Mouse (Mus musculus): Measurements from ENCODE around the gene Rarg. TPM values are rescaled to one million over a fixed set of nuclear protein-coding genes. Genes with fewer than 3 reads are reported as not detected.

Gene Rarg
- polyA plus RNA-seq, 1 experiment from 2014 or later = 5.7 TPM

DNA sequence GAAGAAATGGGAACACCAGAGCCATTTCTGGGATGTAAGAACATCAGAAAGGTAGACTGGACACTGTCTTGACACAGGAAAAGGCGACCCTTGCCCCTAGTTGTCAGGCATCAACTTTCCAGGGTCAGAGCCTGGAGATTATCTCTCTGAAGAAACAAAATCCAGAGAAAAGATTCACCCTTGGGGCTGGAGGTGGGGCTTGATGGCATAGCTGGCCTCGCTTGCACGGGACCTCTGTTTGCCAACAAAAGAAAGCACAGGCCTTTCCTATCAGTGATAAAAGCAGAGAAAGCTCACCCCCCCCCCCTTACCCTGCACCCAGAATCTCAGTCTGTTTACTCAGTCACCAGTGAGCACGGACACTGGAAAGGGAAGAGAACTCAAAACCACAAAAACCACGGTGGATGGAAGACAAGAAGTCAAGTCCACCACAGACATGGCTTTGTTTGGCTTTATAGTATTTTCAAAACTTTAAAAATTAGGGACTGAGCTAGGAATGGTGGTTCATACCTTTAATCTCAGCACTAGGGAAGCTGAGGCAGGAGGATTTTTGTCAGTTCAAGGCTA is 64.4 kb downstream of the Rarg start:
- Histone ChIP-seq H3K4me1 (replicated peaks) (no peaks in the 10 kb centered on the region), H3K4me2 (no peak overlapping the region), H3K36me3 (no peaks in the 10 kb centered on the region), H3K27ac (no peak overlapping the region), H3K4me3 (no peak overlapping the region), H3K9me3 (no peaks in the 10 kb centered on the region), H3K27me3 (no peaks in the 10 kb centered on the region), H3K9ac (no peak overlapping the region)
- WGBS = 67% methylated on average over 5 of the region's 5 CpGs
- no peak for ATAC-seq (ENCODE audit: low FRiP score)

DNA sequence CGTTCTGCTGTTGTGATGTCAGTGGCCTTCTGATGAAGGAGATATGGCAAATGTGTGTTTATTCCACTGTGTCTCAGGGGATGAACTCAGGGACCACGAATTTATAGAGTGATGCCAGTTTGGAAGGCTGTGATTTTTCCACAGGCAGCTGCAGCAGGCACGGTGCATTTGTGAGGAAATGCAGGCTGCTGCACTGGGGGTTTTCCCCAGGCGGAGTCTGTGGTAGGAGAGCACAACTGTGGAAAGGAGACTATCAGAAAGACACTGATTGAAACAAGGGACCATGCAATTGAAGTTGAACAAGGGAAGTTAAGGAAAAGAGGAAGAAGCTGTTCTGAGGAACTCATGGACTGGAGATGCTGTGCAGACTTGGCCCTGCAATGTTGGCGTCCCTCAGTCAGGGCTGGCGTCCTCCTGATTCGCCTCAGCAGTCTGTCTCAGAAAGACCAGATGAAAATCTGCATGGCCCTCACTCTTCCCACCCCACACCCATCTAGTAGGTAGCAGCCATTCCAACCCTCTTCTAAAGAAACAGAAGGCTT is 65.0 kb downstream of the Rarg start:
- Histone ChIP-seq H3K27me3 (no peaks in the 10 kb centered on the region), H3K4me3 (no peak overlapping the region), H3K36me3 (0 out of 2 replicates have a peak, but pooled peaks cover 4% of the 10 kb centered on the region), H3K27ac (no peak overlapping the region), H3K4me1 (replicated peaks) (no peaks in the 10 kb centered on the region), H3K4me2 (no peak overlapping the region), H3K9me3 (no peaks in the 10 kb centered on the region), H3K9ac (peak overlapping the region; percentile 40)
- WGBS = 80% methylated on average over 7 of the region's 7 CpGs
- no peak for ATAC-seq (ENCODE audit: low FRiP score)

DNA sequence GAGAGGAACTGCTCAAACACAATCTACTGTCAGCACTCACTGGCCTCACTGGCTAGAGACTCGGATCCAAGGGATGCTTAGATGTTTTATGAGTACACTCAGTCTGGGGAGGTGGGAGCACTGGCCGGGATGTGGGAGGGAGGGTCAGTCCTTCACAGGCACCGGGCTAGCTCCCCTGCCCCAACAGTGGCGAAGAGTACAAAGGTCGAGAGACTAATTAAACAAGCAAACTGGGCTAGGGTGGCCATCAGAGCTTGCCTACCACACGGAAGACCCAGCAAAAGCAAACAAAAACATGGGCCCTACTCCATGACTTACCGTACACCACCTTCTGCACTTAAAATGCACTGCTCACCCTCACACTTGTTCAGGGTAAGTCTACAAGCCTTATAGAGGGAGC is 65.6 kb downstream of the Rarg start:
- no peak overlapping the region for H3K4me3 ChIP-seq
- H3K27me3 ChIP-seq = no peaks in the 10 kb centered on the region
- no peak overlapping the region for H3K27ac ChIP-seq
- H3K4me1 ChIP-seq (replicated peaks) = no peaks in the 10 kb centered on the region
- no peaks in the 10 kb centered on the region for H3K9me3 ChIP-seq
- no peak overlapping the region for H3K9ac ChIP-seq
- 79% methylated on average over 7 of the region's 7 CpGs for WGBS
- no peak overlapping the region for H3K4me2 ChIP-seq
- H3K36me3 ChIP-seq = 0 out of 2 replicates have a peak, but pooled peaks cover 7% of the 10 kb centered on the region
- ATAC-seq (ENCODE audit: low FRiP score) = no peak

DNA sequence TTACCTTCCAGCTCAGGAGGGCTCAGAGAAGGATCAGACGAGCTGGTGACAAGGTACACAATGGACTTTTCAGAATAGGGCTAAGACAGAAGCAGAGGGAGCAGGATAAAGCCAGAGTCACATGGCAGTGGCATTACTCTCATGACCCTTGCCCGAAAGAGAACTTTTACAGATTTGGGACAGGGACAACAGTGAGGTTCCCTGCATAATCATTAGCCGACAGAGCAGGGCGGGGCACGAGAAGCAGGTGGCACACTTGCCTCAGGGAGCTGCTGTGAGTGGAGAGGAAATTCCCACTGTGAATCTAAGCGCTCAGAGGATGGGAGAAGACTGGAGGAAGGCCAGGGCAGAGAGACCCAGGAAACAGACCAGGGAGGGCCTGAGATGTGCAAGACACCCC is 68.4 kb downstream of the Rarg start:
- Histone ChIP-seq H3K9ac (no peak overlapping the region; the same call in 1 of the 2 replicates), H3K27me3 (no peaks in the 10 kb centered on the region), H3K27ac (no peak overlapping the region), H3K36me3 (peaks cover 30% of the 10 kb centered on the region), H3K4me1 (replicated peaks) (no peaks in the 10 kb centered on the region), H3K4me2 (no peak overlapping the region), H3K4me3 (no peak overlapping the region), H3K9me3 (no peaks in the 10 kb centered on the region)
- ATAC-seq (ENCODE audit: low FRiP score) = no peak
- 61% methylated on average over 6 of the region's 6 CpGs for WGBS

DNA sequence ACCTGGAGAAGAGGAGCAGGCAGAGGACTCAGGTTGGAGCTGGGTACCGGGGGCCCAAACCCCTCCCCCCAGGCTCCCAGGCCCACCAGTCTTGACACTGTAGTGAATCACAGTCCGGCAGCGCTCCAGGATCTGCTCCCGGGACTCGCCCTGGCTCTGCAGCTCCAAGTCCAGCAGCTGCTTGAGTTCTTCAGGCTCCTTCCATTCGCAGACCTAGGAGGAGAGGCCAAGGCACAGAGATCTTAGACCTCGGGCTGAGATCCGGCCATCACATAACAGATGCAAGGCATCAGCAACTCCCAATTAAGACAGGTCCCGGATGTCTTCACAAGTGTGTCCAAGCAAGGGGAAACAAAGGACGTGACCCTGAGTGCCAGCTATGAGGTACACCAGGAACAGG is 69.2 kb downstream of the Rarg start:
- no peaks in the 10 kb centered on the region for H3K9me3 ChIP-seq
- no peak overlapping the region for H3K27ac ChIP-seq
- H3K4me3 ChIP-seq = no peak overlapping the region
- ATAC-seq (ENCODE audit: low FRiP score) = no peak
- no peaks in the 10 kb centered on the region for H3K27me3 ChIP-seq
- WGBS = 92% methylated on average over 10 of the region's 10 CpGs
- H3K9ac ChIP-seq = no peak overlapping the region
- H3K36me3 ChIP-seq = peaks cover 36% of the 10 kb centered on the region
- H3K4me2 ChIP-seq = no peak overlapping the region
- H3K4me1 ChIP-seq (replicated peaks) = no peaks in the 10 kb centered on the region

DNA sequence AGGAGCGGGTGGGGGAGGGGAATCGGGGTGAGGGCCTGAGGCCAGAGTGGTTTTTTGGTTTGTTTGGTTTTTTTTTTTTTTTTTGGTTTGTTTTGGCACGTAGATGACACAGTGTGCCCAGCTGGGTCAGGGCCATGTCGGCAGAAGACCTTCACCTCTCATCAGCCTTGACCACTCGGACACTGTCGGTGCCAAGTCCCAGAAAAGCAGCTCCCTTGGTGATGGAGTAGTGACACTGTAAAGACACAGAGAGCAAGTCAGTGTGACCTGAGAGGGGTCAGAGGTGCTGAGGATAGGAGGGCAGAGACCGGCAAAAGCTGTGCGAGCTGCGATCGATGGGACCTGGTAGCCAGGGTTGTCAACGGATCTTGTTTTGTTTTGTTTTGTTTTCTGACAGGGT is 71.1 kb downstream of the Rarg start:
- no peak overlapping the region for H3K27ac ChIP-seq
- WGBS = 85% methylated on average over 11 of the region's 11 CpGs
- no peak for ATAC-seq (ENCODE audit: low FRiP score)
- H3K4me2 ChIP-seq = no peak overlapping the region
- no peaks in the 10 kb centered on the region for H3K4me1 ChIP-seq (replicated peaks)
- H3K4me3 ChIP-seq = no peak overlapping the region
- H3K27me3 ChIP-seq = no peaks in the 10 kb centered on the region
- no peaks in the 10 kb centered on the region for H3K9me3 ChIP-seq
- H3K9ac ChIP-seq = no peak overlapping the region
- peaks cover 36% of the 10 kb centered on the region for H3K36me3 ChIP-seq

Other genes with a start within 250 kb of the Rarg start
- gene Krt18, start 229.3 kb downstream of the Rarg start, polyA plus RNA-seq (2015; fragmentation: Nextera tagmentation; extraction: Ambion mirVana) = 7.6 and 14.2 TPM in 2 replicates
- 82.3 and 82.9 TPM in 2 replicates for gene Eif4b, start 183.7 kb downstream of the Rarg start, polyA plus RNA-seq (2015; fragmentation: Nextera tagmentation; extraction: Ambion mirVana)
- 8.3 and 9.3 TPM in 2 replicates for gene Tns2, start 157.1 kb downstream of the Rarg start, polyA plus RNA-seq (2015; fragmentation: Nextera tagmentation; extraction: Ambion mirVana)
- gene Spryd3, start 121.3 kb downstream of the Rarg start, polyA plus RNA-seq (2015; fragmentation: Nextera tagmentation; extraction: Ambion mirVana) = 50.8 and 57.4 TPM in 2 replicates
- 0.49 and 1.2 TPM in 2 replicates for gene Igfbp6, start 113.2 kb downstream of the Rarg start, polyA plus RNA-seq (2015; fragmentation: Nextera tagmentation; extraction: Ambion mirVana)
- gene Soat2, start 107.0 kb downstream of the Rarg start, polyA plus RNA-seq (2015; fragmentation: Nextera tagmentation; extraction: Ambion mirVana) = 0.14 TPM in 1 of 2 replicates, not detected in the other
- 68.8 and 71.7 TPM in 2 replicates for gene Zfp740, start 54.3 kb downstream of the Rarg start, polyA plus RNA-seq (2015; fragmentation: Nextera tagmentation; extraction: Ambion mirVana)
- gene Csad, start 52.8 kb downstream of the Rarg start, polyA plus RNA-seq (2015; fragmentation: Nextera tagmentation; extraction: Ambion mirVana) = 43.2 and 44.5 TPM in 2 replicates
- 0.45 and 1.5 TPM in 2 replicates for gene Itgb7, start 25.6 kb downstream of the Rarg start, polyA plus RNA-seq (2015; fragmentation: Nextera tagmentation; extraction: Ambion mirVana)
- 0.14 and 0.22 TPM in 2 replicates for gene Gm9918, start 13.0 kb upstream of the Rarg start, polyA plus RNA-seq (2015; fragmentation: Nextera tagmentation; extraction: Ambion mirVana)
- gene Mfsd5, start 21.9 kb upstream of the Rarg start, polyA plus RNA-seq (2015; fragmentation: Nextera tagmentation; extraction: Ambion mirVana) = 54.7 TPM in 2 replicates
- gene Espl1, start 38.7 kb upstream of the Rarg start, polyA plus RNA-seq (2015; fragmentation: Nextera tagmentation; extraction: Ambion mirVana) = 7.0 and 7.2 TPM in 2 replicates
- gene Pfdn5, start 68.6 kb upstream of the Rarg start, polyA plus RNA-seq (2015; fragmentation: Nextera tagmentation; extraction: Ambion mirVana) = 502 and 514 TPM in 2 replicates
- 91.8 and 96.4 TPM in 2 replicates for gene Myg1, start 74.2 kb upstream of the Rarg start, polyA plus RNA-seq (2015; fragmentation: Nextera tagmentation; extraction: Ambion mirVana)
- gene Aaas, start 93.3 kb upstream of the Rarg start, polyA plus RNA-seq (2015; fragmentation: Nextera tagmentation; extraction: Ambion mirVana) = 33.3 and 34.8 TPM in 2 replicates
- 1.1 and 1.2 TPM in 2 replicates for gene Sp7, start 109.7 kb upstream of the Rarg start, polyA plus RNA-seq (2015; fragmentation: Nextera tagmentation; extraction: Ambion mirVana)
- gene Sp1, start 148.6 kb upstream of the Rarg start, polyA plus RNA-seq (2015; fragmentation: Nextera tagmentation; extraction: Ambion mirVana) = 4.6 and 6.0 TPM in 2 replicates
- gene Amhr2, start 187.8 kb upstream of the Rarg start, polyA plus RNA-seq (2015; fragmentation: Nextera tagmentation; extraction: Ambion mirVana) = 0.14 and 0.40 TPM in 2 replicates
- gene Prr13, start 201.5 kb upstream of the Rarg start, polyA plus RNA-seq (2015; fragmentation: Nextera tagmentation; extraction: Ambion mirVana) = 107 and 109 TPM in 2 replicates
- 148 and 150 TPM in 2 replicates for gene Pcbp2, start 213.0 kb upstream of the Rarg start, polyA plus RNA-seq (2015; fragmentation: Nextera tagmentation; extraction: Ambion mirVana)
- gene Gm10337, start 246.2 kb upstream of the Rarg start, polyA plus RNA-seq (2015; fragmentation: Nextera tagmentation; extraction: Ambion mirVana) = 6.3 and 17.2 TPM in 2 replicates

Data from hindbrain, embryonic 13.5 days (tissue).